Mouse (Mus musculus) stomach, embryonic 16.5 days (tissue): Measurements from ENCODE around the gene Gpx2. TPM values are rescaled to one million over a fixed set of nuclear protein-coding genes. Genes with fewer than 3 reads are reported as not detected.

Experiments
- ATAC-seq: fragments of 200-750 bp; cut with Nextera tagmentation; 2 replicates; pipeline ENCODE4 v1.8.0; 2017; ENCODE audit warnings: moderate number of reproducible peaks, moderate TSS enrichment; ENCODE audit not compliant: insufficient read depth, low FRiP score
- H3K27ac ChIP-seq: fragments of 300-500 bp; sonication (generic); 2 replicates; pipeline ENCODE4 v1.5.1; 2014; ENCODE audit warnings: low read length
- H3K27me3 ChIP-seq: fragments of 300-500 bp; sonication (generic); 2 replicates; pipeline ENCODE4 v1.6.1; 2014; ENCODE audit warnings: low read length, control low read depth, mixed read lengths; ENCODE audit not compliant: control insufficient read depth, insufficient read depth
- H3K36me3 ChIP-seq: fragments of 300-500 bp; sonication (generic); 2 replicates; pipeline ENCODE4 v1.6.1; 2014; ENCODE audit warnings: low read length; ENCODE audit not compliant: control insufficient read depth, insufficient read depth
- H3K4me1 ChIP-seq: fragments of 300-500 bp; sonication (generic); 2 replicates; pipeline ENCODE4 v1.6.1; 2014; ENCODE audit warnings: low read length, control low read depth, mixed read lengths; ENCODE audit not compliant: control insufficient read depth, insufficient read depth
- H3K4me2 ChIP-seq: fragments of 300-500 bp; sonication (generic); 2 replicates; pipeline ENCODE4 v1.6.1; 2014; ENCODE audit warnings: low read depth, low read length, mixed read lengths
- H3K4me3 ChIP-seq: fragments of 300-500 bp; sonication (generic); replicated peaks from 2 replicates; pipeline ENCODE4 v1.5.1; 2014; ENCODE audit warnings: mild to moderate bottlenecking, low read length
- H3K9ac ChIP-seq: fragments of 300-500 bp; sonication (generic); 2 replicates; pipeline ENCODE4 v1.6.1; 2014; ENCODE audit warnings: low read length
- H3K9me3 ChIP-seq: fragments of 300-500 bp; sonication (generic); replicated peaks from 2 replicates; pipeline ENCODE4 v1.6.1; 2016; ENCODE audit warnings: low read length, control low read depth; ENCODE audit not compliant: control insufficient read depth
- WGBS: fragments of 180-500 bp; shearing (Covaris S2); extraction: QIAGEN DNeasy Blood & Tissue Kit; methylation state at CpG from one replicate; pipeline ENCODE4 v1.1.7; 2014; 5-methylcytosine and 5-hydroxymethylcytosine counted together
- polyA plus RNA-seq: library from polyadenylated mRNA; unstranded; fragments of >200 nt; fragmentation: Nextera tagmentation; extraction: Ambion mirVana; gene quantifications from 2 replicates; pipeline ENCODE4 v1.2.1, GENCODE M21; 2015

Gene Gpx2
- 138 and 180 TPM in 2 replicates for polyA plus RNA-seq

GRCm38 (mm10) chr12:76795350-76795749, at the start of gene Gpx2:
Gpx2 (minus strand) TSS chr12:76795554.
- peak within 1 kb of the TSS; percentile 9 for H3K4me2 ChIP-seq
- peak within 1 kb of the TSS; percentile 30 for H3K4me3 ChIP-seq
- H3K36me3 ChIP-seq: no peaks in the 10 kb centered on the region
- peak within 1 kb of the TSS; percentile 70 for H3K27ac ChIP-seq
- H3K9ac ChIP-seq: no peak within 1 kb of the TSS
- H3K27me3 ChIP-seq: no peaks in the 10 kb centered on the region
- peaks cover 15% of the 10 kb centered on the region; the same call in 1 of the 2 replicates for H3K4me1 ChIP-seq
- no peaks in the 10 kb centered on the region for H3K9me3 ChIP-seq
- WGBS: 50% methylated on average over 5 of the region's 5 CpGs
- ATAC-seq: peak; percentile 75

DNA sequence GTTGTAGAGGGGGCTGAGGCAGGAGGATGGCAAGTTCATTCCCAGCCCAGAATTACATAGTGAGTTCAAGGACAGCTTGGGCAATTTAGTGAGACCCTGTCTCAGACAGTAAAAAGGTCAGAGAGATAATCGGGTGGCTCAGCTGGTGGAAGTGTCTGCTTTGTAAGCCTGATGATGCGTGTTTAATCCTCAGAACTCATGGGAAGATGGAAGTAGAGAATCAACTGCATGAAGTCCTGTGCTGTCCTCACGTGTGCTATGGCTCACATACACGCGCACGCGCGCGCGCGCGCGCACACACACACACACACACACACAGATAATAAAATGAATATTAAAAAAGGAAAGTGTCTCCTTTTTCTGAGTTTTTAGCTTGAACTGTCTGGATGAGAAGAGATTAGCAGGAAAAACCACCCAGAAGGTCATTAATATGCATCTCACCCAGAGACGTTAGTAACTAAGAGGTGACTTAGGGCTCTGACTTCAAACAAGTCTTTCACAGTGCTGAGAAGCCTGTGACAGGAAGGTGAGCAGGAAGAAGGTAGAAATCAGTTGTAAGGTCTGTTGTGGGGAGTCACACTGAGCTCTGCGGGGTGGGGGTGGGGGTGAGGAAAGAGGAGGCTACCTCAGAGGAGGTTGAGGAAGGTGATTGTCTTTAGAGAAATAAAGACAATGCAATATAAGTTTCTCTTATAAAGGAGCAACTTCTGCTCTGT, 49.1 kb upstream of the Gpx2 start:
- Histone ChIP-seq H3K4me2 (no peak overlapping the region), H3K9ac (no peak overlapping the region), H3K4me1 (no peaks in the 10 kb centered on the region), H3K36me3 (no peaks in the 10 kb centered on the region), H3K27ac (no peak overlapping the region), H3K27me3 (no peaks in the 10 kb centered on the region), H3K9me3 (no peaks in the 10 kb centered on the region), H3K4me3 (no peak overlapping the region)
- 87% methylated on average over 15 of the region's 15 CpGs for WGBS
- ATAC-seq: no peak

DNA sequence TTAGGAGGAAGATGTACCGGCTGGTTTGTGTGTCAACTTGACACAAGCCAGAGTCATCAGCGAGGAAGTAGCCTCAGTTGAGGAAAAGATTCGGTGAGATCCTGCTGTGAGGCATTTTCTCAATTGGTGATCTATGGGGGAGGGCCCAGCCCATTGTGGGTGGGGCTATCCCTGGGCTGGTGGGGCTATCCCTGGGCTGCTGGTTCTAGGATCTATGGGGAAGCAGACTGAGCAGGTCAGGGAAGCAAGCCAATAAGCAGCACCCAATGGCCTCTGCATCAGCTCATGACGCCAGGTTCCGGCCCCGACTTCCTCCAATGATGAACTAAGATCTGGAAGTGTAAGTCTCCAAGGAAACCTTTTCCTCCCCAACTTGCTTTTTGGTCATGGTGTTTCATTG, 44.7 kb upstream of the Gpx2 start:
- 65% methylated on average over 6 of the region's 6 CpGs for WGBS
- Histone ChIP-seq H3K4me2 (no peak overlapping the region), H3K4me1 (peaks cover 9% of the 10 kb centered on the region; the same call in 1 of the 2 replicates), H3K27me3 (no peaks in the 10 kb centered on the region), H3K9ac (no peak overlapping the region), H3K9me3 (no peaks in the 10 kb centered on the region), H3K4me3 (no peak overlapping the region), H3K36me3 (no peaks in the 10 kb centered on the region), H3K27ac (no peak overlapping the region)
- ATAC-seq: no peak

DNA sequence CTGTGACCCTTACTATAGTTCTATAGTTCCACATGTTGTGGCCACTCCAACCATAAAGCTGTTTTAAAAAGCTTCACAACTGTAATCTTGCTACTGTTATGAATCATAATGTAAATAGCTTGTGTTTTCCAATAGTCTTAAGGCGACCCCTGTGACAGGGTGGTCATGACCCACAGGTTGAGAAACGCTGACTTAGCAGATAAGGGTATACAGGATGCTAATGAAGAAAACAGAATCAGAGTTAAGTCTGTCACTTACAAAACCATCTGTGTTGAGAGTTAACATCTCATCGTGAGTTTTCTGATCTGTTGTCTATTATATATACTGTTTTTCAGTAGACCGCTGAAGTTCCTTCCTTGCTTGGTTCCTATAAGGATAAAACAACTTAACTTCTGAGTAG, 43.9 kb upstream of the Gpx2 start:
- WGBS: 85% methylated on average over 4 of the region's 4 CpGs
- no peaks in the 10 kb centered on the region for H3K9me3 ChIP-seq
- H3K27me3 ChIP-seq: no peaks in the 10 kb centered on the region
- no peak overlapping the region for H3K27ac ChIP-seq
- no peak overlapping the region for H3K4me3 ChIP-seq
- ATAC-seq: no peak
- no peak overlapping the region for H3K9ac ChIP-seq
- no peak overlapping the region for H3K4me2 ChIP-seq
- H3K4me1 ChIP-seq: peaks cover 9% of the 10 kb centered on the region; the same call in 1 of the 2 replicates
- H3K36me3 ChIP-seq: no peaks in the 10 kb centered on the region

GRCm38 (mm10) chr12:76837844-76838650, 42.7 kb upstream of the Gpx2 start:
- H3K9ac ChIP-seq: peak overlapping the region; percentile 85
- ATAC-seq: peak; percentile 26

DNA sequence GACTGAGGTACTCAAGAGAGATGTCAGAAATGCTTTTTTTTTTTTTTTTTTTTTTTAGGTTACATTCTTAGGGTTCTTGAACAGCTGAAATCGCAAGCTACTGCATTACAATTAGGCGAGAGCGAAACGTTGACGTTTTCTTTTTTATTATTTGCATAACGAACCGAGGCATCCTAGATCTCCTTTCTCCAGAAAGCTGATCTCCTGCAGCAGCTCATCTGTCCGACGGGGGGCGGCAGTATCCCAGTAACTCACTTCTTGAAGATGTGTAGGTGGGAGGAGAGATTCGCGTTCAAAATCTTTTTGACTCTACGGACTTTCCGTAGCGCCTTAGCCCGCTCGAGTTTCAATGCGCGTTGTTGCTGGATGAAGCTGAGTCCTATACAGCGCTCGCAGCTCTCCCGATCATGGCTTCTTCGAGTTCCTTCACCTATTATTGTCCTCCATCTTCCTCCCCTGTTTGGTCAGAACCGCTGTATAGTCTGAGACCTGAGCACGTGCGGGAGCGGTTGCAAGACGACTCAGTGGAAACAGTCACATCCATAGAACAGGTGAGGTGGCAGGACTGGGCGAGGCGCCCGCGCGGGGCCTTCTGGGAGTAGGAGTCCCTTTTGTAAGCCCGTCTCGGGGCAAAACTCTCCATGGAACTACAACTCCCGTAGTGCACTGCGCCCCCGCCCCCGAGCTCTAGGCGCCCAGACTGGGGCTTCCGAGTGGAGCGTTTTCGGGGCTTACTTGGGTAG, 41.9 kb upstream of the Gpx2 start:
- peak overlapping the region; percentile 71; the same call in 1 of the 2 replicates for H3K27ac ChIP-seq

More at GRCm38 (mm10) chr12:76837844-76838650, 42.7 kb upstream of the Gpx2 start:
- Histone ChIP-seq H3K9me3 (no peaks in the 10 kb centered on the region), H3K4me3 (peak overlapping the region; percentile 83), H3K36me3 (no peaks in the 10 kb centered on the region), H3K27me3 (no peaks in the 10 kb centered on the region), H3K27ac (peak overlapping the region; percentile 71), H3K4me2 (peak overlapping the region; percentile 75), H3K4me1 (peaks cover 9% of the 10 kb centered on the region; the same call in 1 of the 2 replicates)
- WGBS: 11% methylated on average over 21 of the region's 21 CpGs

GRCm38 (mm10) chr12:76832704-76833103, 37.4 kb upstream of the Gpx2 start:
- H3K4me3 ChIP-seq: no peak overlapping the region
- H3K27ac ChIP-seq: no peak overlapping the region
- no peak overlapping the region for H3K4me2 ChIP-seq
- no peak for ATAC-seq
- WGBS: 7% methylated on average over 3 of the region's 3 CpGs
- H3K36me3 ChIP-seq: no peaks in the 10 kb centered on the region
- H3K9me3 ChIP-seq: no peaks in the 10 kb centered on the region
- H3K27me3 ChIP-seq: no peaks in the 10 kb centered on the region
- H3K4me1 ChIP-seq: no peaks in the 10 kb centered on the region
- H3K9ac ChIP-seq: no peak overlapping the region

More for the DNA sequence above, 41.9 kb upstream of the Gpx2 start:
- Histone ChIP-seq H3K4me1 (peaks cover 9% of the 10 kb centered on the region; the same call in 1 of the 2 replicates), H3K9ac (peak overlapping the region; percentile 85), H3K9me3 (no peaks in the 10 kb centered on the region), H3K36me3 (no peaks in the 10 kb centered on the region), H3K4me3 (peak overlapping the region; percentile 83), H3K4me2 (peak overlapping the region; percentile 75), H3K27me3 (no peaks in the 10 kb centered on the region)
- under 1% methylated on average over 43 of the region's 43 CpGs for whole genome bisulfite sequencing
- ATAC-seq: peak; percentile 98

GRCm38 (mm10) chr12:76825283-76825682, 29.9 kb upstream of the Gpx2 start:
- 67% methylated on average over 4 of the region's 4 CpGs for WGBS
- Histone ChIP-seq H3K4me2 (no peak overlapping the region), H3K4me3 (no peak overlapping the region), H3K36me3 (no peaks in the 10 kb centered on the region), H3K27ac (no peak overlapping the region), H3K4me1 (peaks cover 20% of the 10 kb centered on the region), H3K9me3 (no peaks in the 10 kb centered on the region), H3K9ac (no peak overlapping the region), H3K27me3 (no peaks in the 10 kb centered on the region)
- no peak for ATAC-seq
